Mouse (Mus musculus) mature B cell (primary cell): ENCODE results near the gene Vps37d.

Source experiments
- in situ Hi-C: fragments of 300-500 bp; cut with MboI; formaldehyde crosslinking; loops from 2 replicates; pipeline ENCODE4 v1.14.3; 2019

Gene Vps37d

GRCm38 (mm10) chr5:135077564-135078481, at the start of gene Vps37d:
TSS of gene Vps37d (minus strand) at chr5:135078266.
- in situ Hi-C loops: no loop called here

DNA sequence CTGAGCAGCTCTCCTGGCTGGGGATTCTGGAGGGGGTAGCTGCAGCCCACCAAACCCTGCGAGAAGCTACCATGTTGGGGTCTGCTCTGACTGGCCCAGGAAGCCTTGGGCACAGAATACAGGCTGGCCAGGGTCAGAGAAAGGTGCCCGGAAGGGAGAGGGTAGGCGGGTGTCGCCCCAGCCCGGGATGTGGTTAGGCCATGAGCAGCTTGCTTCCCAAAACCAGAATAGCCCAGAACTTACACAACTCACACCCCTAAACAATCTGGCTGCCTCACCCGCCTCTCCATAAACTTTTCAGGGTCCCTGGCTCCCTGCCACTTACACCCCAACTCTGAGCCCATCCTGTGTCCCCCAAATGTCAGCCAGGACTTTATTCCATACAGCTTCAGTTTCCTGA, 49.6 kb upstream of the Vps37d start:
- in situ Hi-C loops: no loop called here

GRCm38 (mm10) chr5:135126121-135126520, 48.1 kb upstream of the Vps37d start:
- in situ Hi-C loops: no loop called here

DNA sequence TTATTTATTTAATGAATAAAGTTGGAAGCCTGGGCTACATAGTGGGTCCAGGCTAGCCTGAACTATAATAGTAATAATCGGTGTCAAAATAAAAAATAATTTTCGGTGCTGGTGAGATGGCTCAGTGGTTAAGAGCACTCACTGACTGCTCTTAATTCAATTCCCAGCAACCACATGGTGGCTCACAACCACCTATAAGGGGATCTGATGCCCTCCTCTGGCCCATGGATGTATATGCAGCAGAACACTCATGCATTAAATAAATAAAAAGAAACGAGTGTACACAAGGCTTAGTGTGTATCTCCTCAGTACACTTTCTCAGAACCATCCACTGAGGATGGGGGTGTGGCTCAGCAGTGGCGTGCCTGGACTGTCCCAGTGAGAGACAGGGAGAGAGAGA, 42.7 kb upstream of the Vps37d start:
- in situ Hi-C loops: no loop called here

- in situ Hi-C loops: loop anchor here (10.0 kb wide), 1 partner anchor 76 kb away; no protein-coding TSS in a partner anchor
Observed at GRCm38 (mm10) chr5:135118589-135119081, 40.6 kb upstream of the Vps37d start.

DNA sequence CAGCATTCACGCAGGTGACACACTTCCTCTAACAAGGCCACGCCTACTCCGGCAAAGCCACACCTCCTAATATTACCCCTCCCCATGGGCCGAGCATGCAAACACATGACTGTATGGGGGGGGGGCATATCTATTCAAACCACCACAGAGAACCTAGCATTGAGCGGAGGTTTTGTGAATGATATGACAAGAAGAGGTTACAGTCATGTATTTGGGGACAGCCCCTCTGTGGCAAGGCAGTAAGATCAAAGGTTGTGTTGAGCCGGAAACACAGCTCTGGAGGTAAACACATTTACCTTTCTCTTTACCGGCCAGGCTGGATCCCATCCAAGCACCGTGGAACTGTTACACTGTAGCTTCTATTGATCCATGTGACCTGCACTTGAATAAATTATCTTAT, 37.2 kb upstream of the Vps37d start:
- in situ Hi-C loops: loop anchor here (10.0 kb wide), 1 partner anchor 80 kb away; no protein-coding TSS in a partner anchor

DNA sequence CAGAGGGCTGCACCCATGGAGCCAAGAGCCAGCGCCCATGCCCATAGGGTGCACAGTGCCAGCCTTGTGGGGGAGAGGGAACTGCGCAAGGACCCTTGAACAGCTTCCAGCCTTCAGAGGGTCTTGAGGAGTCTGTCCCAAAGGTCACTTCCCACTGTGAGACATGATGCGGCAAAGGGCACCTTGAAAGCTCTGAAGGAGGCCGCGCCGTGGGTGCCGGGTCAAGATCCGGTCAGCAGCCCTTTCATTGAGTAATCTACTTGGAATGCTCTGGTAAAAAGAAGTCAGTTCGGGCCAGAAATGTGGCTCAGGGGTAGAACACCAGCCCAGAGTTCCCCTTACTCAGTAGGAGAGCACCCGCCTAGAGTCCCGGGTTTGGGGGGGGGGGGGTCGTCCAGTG, 35.7 kb upstream of the Vps37d start:
- in situ Hi-C loops: loop anchor here (10.0 kb wide), 1 partner anchor 81 kb away; no protein-coding TSS in a partner anchor

DNA sequence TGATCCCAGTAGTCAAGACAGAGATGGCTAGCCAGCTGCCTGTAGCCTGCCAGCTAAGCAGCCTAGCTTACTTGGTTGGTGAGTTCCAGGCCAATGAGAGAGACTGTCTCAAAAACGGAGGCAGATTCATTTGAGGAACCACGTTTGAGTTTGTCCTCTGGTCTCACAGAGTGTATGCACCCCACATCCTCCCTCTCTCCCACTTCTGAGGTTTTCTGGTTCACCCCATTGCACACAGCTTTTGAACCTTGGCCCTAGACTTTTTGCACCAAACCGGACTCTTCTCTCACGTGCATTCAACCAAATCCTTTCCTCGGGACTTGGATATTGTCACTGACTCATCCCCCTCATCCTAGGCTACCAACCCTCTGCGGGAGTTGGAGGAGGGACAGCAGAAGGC, 31.9 kb upstream of the Vps37d start:
- in situ Hi-C loops: loop anchor here (10.0 kb wide), 1 partner anchor 85 kb away; no protein-coding TSS in a partner anchor

DNA sequence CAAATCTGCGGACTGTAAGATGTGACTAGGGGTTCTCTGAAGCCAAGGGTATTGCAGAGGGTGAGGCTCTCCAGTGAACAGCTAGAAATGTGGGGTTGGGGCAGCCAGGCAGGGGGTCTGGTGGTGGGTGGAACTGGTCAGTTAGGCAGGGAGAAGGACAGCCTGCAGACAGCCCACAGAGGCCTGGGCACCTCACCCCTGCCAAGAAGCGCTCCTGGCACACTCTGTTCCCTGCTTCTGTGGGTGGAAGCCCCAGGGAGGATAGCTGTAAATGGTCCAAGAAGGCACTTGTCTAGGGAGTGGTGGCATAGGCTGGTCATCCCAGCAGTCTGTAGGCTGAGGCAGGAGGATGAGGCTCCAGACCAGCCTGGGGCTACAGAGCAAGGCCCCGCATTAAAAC, 31.4 kb upstream of the Vps37d start:
- in situ Hi-C loops: no loop called here

DNA sequence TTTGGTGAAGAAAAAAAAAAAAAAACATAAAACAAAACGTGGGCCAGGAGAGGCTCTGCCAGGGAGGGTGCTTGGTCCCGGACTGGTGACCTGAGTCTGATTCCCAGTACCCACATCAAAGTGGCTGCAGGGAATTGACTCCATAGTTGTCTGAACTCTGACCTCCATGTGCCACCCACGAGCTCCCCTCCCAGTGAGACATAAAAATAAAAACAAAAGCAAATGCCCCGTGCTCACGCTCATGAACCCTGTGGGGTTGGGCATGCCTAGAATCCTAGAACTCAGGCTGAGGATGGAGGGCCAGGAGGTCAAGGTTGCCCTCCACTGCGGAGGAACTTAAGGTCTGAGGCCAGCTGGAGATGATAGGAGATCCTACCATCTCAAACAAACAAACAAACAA, 31.0 kb upstream of the Vps37d start:
- in situ Hi-C loops: no loop called here

GRCm38 (mm10) chr5:135107521-135108501, 29.7 kb upstream of the Vps37d start:
- in situ Hi-C loops: no loop called here

- in situ Hi-C loops: no loop called here
Observed at GRCm38 (mm10) chr5:135106758-135107256, 28.7 kb upstream of the Vps37d start.

DNA sequence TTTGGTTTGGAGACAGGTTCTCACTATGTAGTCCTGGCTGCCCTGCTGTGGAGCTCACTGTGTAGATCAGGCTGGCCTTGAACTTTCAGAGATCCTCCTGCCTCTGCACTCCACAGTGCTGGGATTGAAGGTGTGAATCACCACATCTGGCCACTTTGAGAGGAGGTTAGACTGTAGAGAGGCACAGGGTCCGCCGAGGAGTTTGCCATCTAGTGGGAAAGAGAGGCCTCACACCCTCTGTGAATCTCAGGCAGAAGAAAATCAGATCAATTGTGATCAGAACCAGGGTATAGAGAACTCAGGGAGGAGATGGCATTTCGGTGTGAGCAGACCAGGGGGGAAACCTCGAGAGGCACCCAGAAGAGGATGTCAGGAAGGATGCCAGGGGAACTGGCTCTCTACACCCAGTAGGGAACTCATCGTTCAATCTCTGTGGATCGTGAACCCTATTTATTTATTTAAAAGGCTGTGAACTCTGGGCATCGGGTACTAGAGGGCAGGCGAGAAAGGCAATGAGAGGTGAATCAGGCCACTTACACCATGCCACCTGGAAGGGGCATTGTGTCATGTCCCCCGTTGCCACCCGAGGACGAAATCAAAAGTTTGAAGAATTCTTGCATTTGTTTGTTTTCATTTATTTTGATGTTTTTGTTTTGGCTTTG, 26.1 kb upstream of the Vps37d start:
- in situ Hi-C loops: no loop called here

- in situ Hi-C loops: no loop called here
Observed at GRCm38 (mm10) chr5:135100981-135101380, 22.9 kb upstream of the Vps37d start.

DNA sequence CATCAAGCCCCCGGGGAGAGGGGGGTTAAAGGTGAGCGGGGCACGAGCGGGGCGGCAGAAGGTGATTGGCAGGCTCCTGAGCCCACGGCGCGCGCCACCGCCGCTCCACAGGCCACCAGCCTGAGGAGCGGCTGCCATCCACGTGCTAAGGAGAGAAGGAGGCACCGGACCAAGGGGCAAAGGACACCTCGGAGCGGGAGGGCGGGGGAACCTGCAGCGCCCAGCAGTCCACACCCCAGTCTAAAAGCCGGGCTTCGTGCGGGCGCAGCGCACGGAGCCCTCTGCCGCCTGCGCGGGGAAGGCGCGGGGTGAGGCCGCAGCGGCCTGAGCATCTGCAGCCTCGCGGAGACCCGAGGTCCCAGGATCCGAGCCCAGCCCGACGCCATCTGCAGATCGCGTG, 11.6 kb upstream of the Vps37d start, which contains the start of gene Mlxipl:
Mlxipl (plus strand) TSS at position 238 of the 400 bp plus-strand sequence.
- in situ Hi-C loops: no loop called here

DNA sequence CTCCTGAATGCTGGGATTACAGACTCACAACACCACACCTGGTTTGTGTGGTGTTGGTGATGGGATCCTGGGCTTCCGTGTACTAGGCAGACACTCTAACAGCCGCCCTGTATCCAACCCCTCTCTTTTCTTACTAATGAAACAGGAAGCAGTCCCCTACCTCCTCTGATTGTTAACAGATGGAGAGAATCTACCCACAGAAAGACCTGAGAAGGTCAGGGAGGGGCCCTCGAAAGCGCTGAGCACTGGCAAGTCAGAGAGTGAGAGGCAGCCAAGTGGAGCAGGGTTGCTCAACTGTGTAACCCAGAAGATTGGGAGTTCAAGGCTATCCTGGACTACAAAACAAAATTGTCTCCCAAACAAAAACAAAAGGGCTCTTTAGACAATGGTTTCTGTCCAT, 8.8 kb upstream of the Vps37d start:
- in situ Hi-C loops: no loop called here

DNA sequence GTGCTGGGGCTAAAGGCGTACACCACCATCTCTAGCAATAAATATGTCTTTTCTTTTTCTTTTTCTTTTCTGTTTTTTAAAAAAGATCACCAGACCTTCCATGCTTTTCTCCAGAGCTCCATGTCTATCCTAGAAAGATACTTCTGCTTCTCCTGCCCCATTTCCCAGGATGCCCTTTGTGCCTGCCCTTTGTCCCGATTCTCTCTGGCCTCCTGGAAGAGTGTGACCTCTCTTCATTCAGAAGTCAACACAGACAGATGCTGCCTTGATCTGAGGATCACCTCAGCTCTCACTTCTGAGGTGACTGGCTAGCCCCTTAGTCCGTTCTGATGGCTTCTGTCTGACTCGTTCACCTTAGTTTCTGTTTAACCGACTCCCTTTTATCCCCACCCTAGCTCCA, 2.5 kb upstream of the Vps37d start:
- in situ Hi-C loops: no loop called here

DNA sequence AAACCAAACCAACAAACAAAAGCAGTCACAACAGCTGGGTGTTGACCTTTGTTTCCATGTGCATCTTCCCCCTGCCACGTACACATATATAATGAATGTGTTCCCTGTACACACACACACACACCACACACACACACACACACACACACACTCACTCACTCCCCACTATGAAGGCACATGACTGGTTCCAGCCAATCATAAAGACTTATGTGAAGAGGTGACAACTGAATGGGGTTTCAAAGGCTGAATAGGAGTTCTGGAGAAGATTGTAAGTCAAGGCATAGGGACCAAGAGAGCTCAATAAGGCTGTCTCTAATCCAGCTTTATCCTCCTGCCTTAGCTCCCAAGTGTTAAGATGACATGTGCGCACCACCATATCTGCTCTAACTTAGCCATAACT, 1.5 kb upstream of the Vps37d start:
- in situ Hi-C loops: no loop called here

DNA sequence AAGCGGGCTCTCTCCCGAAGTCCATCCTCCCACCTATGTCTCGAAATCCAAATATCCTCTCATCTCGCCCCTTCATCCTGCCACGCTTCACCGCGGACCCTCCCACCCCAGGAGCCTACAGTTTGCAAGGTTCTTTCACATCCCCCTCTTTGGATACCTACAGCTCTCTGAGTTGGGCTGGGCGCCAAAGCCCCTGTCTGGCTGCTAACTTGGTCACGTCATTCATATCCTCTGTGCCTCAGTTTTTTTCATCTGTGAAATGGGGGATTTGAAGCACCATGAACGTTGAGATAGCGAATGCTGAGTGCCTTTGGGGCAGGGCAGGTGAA, 380 bp upstream of the Vps37d start:
- in situ Hi-C loops: no loop called here

DNA sequence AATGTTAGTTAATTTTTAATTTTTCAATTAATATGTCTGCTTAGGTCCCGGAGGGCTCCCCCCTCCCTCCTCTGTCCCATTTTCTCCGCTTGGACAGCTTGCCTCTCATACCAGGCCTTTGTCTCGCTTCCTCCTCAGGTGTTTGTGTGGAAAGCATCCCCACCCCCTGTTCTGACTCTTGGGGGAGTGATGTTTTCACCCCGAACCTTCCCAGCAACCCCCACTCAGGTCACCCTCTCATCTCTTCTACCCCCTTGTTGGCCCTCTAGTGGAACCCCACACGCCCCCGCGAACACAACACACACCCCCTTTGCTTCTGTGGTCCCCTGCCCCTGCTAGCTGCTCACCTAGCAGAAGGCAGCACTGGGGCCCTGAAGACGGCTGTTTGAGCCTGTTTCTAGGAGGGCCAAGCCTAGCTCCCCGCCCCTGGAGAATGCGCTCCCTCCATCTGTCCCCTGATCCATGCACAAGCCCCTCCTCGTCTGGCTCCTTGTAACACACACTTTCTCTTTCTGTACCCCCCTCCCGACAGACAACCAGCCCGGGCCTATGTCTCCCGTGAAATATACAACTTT, 1.0 kb downstream of the Vps37d start:
- in situ Hi-C loops: no loop called here

DNA sequence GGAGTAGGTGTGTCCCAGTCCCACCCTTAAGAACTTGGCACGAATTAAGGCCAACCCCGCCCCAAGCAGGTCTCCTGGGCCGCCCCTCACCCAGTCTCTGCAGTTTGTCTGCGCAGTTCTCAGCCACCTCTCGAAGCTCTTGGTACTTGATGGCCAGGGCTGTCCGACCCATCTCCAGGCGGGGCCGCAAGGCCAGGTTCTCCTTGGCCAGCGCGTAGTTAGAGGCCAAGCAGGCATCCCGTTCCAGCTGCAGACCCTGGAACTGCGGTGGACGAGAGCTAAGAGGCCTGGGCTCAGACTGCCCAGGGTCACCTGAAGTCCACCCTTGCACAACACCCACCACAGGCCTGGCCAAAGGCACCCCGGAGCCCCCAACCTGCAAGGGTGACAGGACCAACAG, 1.7 kb downstream of the Vps37d start:
- in situ Hi-C loops: no loop called here
